11 mouse cellular contexts compared by ENCODE assay signal in the genomic region with DNA sequence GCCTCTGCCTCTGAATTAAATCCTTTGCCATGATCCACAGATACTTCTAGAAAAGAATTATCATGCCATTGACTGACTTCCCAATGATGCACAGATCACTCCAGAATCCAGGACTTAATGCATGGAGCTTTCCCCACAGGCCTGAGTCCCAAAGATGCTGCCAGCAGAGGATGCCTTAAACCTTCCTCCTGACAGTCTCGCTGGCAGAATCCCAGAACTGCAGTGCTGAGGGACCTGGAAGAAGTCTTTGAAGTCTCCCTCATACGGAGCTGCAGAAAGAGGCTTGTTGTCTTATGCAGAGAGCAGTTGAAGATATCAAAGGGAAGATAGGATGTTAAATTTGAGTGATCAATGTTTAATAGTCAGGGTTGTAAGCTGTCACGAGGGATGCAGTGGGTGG.
DNase-seq lines count a peak whose midpoint lies in the region; ATAC-seq and TF ChIP-seq lines count a peak whose summit lies in the region.
"Had no signal": no experiment of that assay in that cellular context is flagged by ENCODE, and none has a peak within 500 bp of the region (broad histone marks: within the 10 kb centered on the region; RNA-seq: fewer than 3 reads in every experiment).

No protein-coding gene starts in this region.

- H3K27ac ChIP-seq in cerebellum, adult 2 months (ENCODE audit: insufficient read depth, low read length) = peak overlapping the region; percentile 88
- H3K27ac ChIP-seq in intestine, postnatal 0 days (ENCODE audit: low read depth, low read length) = peak overlapping the region; percentile 79; the same call in 1 of the 2 replicates
- H3K27ac ChIP-seq: macrophage had no signal

- no peak overlapping the region for H3K4me2 ChIP-seq in intestine, postnatal 0 days (replicated peaks; ENCODE audit: low read depth)

- no peaks in the 10 kb centered on the region for H3K9me3 ChIP-seq in intestine, postnatal 0 days (ENCODE audit: control insufficient read depth)

- peaks cover 48% of the 10 kb centered on the region for H3K4me1 ChIP-seq in cerebellum, adult 2 months (ENCODE audit: control insufficient read depth, insufficient read depth, low read length)
- peaks cover 8% of the 10 kb centered on the region; the same call in 1 of the 2 replicates for H3K4me1 ChIP-seq in intestine, postnatal 0 days (replicated peaks; ENCODE audit: control insufficient read depth, insufficient read depth, low read length)

- TF ChIP-seq POLR2A in cerebellum, adult 2 months (IDR thresholded peaks at IDR 0.05; ENCODE audit: borderline replicate concordance, insufficient read depth, low read length) = no peak

- H3K9ac ChIP-seq in intestine, postnatal 0 days (ENCODE audit: low read depth, low read length) = no peak overlapping the region

- 35% methylated on average over 3 of the region's 3 CpGs for WGBS in cerebellum, adult 2 months
- 64% methylated on average over 3 of the region's 3 CpGs for WGBS in intestine, postnatal 0 days

- no peak for ATAC-seq in intestine, postnatal 0 days
- ATAC-seq: Patski had no signal

- DNase-seq in cerebellum, adult 2 months = peak; percentile 44 to 47
- DNase-seq in cerebellum, adult 8-10 months = no peak
- peak; percentile 43 to 58 for DNase-seq in right cerebral cortex, postnatal 10 days (ENCODE audit: low spot score in 2 of 2)
- DNase-seq in right cerebral cortex, adult 18-20 months = no peak
- DNase-seq in retina, embryonic 14.5 days (ENCODE audit: low spot score) = no peak
- DNase-seq in thymus, postnatal 10 days (ENCODE audit: low spot score in 2 of 2) = no peak
- DNase-seq in urinary bladder, adult 2 months (ENCODE audit: low spot score) = no peak
- DNase-seq: gastrocnemius, postnatal 14 days had no signal

- H3K27me3 ChIP-seq in cerebellum, adult 2 months (ENCODE audit: control insufficient read depth, insufficient read depth, low read length) = no peaks in the 10 kb centered on the region
- H3K27me3 ChIP-seq in intestine, postnatal 0 days (replicated peaks; ENCODE audit: control insufficient read depth, insufficient read depth, low read length) = no peaks in the 10 kb centered on the region
- H3K27me3 ChIP-seq: Patski had no signal

- no peak overlapping the region for H3K4me3 ChIP-seq in cerebellum, adult 2 months (replicated peaks; ENCODE audit: insufficient read depth, low read depth, low read length)
- H3K4me3 ChIP-seq in intestine, postnatal 0 days (ENCODE audit: low read depth, low read length) = no peak overlapping the region

- no peaks in the 10 kb centered on the region; the same call in 1 of the 2 replicates for H3K36me3 ChIP-seq in intestine, postnatal 0 days (ENCODE audit: control insufficient read depth, insufficient read depth)

- TF ChIP-seq CTCF in cerebellum, adult 2 months (IDR thresholded peaks at IDR 0.05; ENCODE audit: borderline replicate concordance, insufficient read depth, low read depth, low read length) = no peak
- no peak for TF ChIP-seq CTCF in intestine, postnatal 0 days (IDR thresholded peaks at IDR 0.05; ENCODE audit: low read depth)

Comparison
In these comparisons a context has a peak if more than half of its experiments do, and no peak if none do; other contexts are left out.
1. DNase-seq: peak in cerebellum, adult 2 months (2 of 2) and right cerebral cortex, postnatal 10 days (2 of 2); none in cerebellum, adult 8-10 months (single experiment), right cerebral cortex, adult 18-20 months (single experiment), retina, embryonic 14.5 days (single experiment), thymus, postnatal 10 days (0 of 2) and urinary bladder, adult 2 months (single experiment).